Mouse (Mus musculus) limb, embryonic 12.5 days (tissue): Measurements from ENCODE around the gene Ntrk2. TPM values are rescaled to one million over a fixed set of nuclear protein-coding genes. Genes with fewer than 3 reads are reported as not detected.

ENCODE experiments used
- ATAC-seq: fragments of 200-750 bp; cut with Nextera tagmentation; 2 replicates; pipeline ENCODE4 v1.8.0; 2017; ENCODE audit warnings: low read depth, moderate TSS enrichment; ENCODE audit not compliant: insufficient number of reproducible peaks, insufficient read depth, low FRiP score, low TSS enrichment
- H3K27ac ChIP-seq: fragments of 300-500 bp; sonication (generic); 2 replicates; pipeline ENCODE4 v1.5.1; 2016; ENCODE audit warnings: mild to moderate bottlenecking, moderate library complexity
- H3K27me3 ChIP-seq: fragments of 300-500 bp; sonication (generic); 2 replicates; pipeline ENCODE4 v1.6.1; 2016; ENCODE audit warnings: mild to moderate bottlenecking, moderate library complexity
- H3K36me3 ChIP-seq: fragments of 300-500 bp; sonication (generic); 2 replicates; pipeline ENCODE4 v1.6.1; 2016; ENCODE audit warnings: mild to moderate bottlenecking, moderate library complexity
- H3K4me1 ChIP-seq: fragments of 300-500 bp; sonication (generic); replicated peaks from 2 replicates; pipeline ENCODE4 v1.6.1; 2016
- H3K4me2 ChIP-seq: fragments of 300-500 bp; sonication (generic); 2 replicates; pipeline ENCODE4 v1.6.1; 2016; ENCODE audit warnings: mild to moderate bottlenecking, moderate library complexity
- H3K4me3 ChIP-seq: fragments of 300-500 bp; sonication (generic); replicated peaks from 2 replicates; pipeline ENCODE4 v1.5.1; 2016; ENCODE audit warnings: mild to moderate bottlenecking
- H3K9ac ChIP-seq: fragments of 300-500 bp; sonication (generic); replicated peaks from 2 replicates; pipeline ENCODE4 v1.6.1; 2016; ENCODE audit warnings: mild to moderate bottlenecking, moderate library complexity
- H3K9me3 ChIP-seq: fragments of 300-500 bp; sonication (generic); 2 replicates; pipeline ENCODE4 v1.6.1; 2016; ENCODE audit warnings: mild to moderate bottlenecking, moderate library complexity
- WGBS: fragments of 180-500 bp; shearing (Covaris S2); methylation state at CpG from one replicate; pipeline ENCODE4 v1.1.7; 2016; 5-methylcytosine and 5-hydroxymethylcytosine counted together
- polyA plus RNA-seq: library from polyadenylated mRNA; unstranded; fragments of >200 nt; fragmentation: Nextera tagmentation; extraction: Ambion mirVana; gene quantifications from 2 replicates; pipeline ENCODE4 v1.2.1, GENCODE M21; 2016

Gene Ntrk2
- polyA plus RNA-seq, 1 experiment from 2014 or later: 4.9 TPM

- no peaks in the 10 kb centered on the region for H3K27me3 ChIP-seq
- no peak overlapping the region for H3K9ac ChIP-seq
- no peaks in the 10 kb centered on the region for H3K36me3 ChIP-seq
- no peak overlapping the region for H3K4me3 ChIP-seq
- H3K4me1 ChIP-seq: peaks cover 18% of the 10 kb centered on the region
- ATAC-seq: no peak
- H3K27ac ChIP-seq: no peak overlapping the region
- no peak overlapping the region for H3K4me2 ChIP-seq
- WGBS: 81% methylated on average over 3 of the region's 3 CpGs
- no peaks in the 10 kb centered on the region for H3K9me3 ChIP-seq
Observed at GRCm38 (mm10) chr13:58966466-58966865, 160.1 kb downstream of the Ntrk2 start.

GRCm38 (mm10) chr13:58968168-58968567, 161.8 kb downstream of the Ntrk2 start:
- H3K36me3 ChIP-seq: no peaks in the 10 kb centered on the region
- H3K4me2 ChIP-seq: no peak overlapping the region
- no peak for ATAC-seq
- H3K4me1 ChIP-seq: peaks cover 30% of the 10 kb centered on the region
- H3K9me3 ChIP-seq: no peaks in the 10 kb centered on the region
- no peak overlapping the region for H3K4me3 ChIP-seq
- WGBS: 72% methylated on average over 5 of the region's 5 CpGs
- H3K9ac ChIP-seq: no peak overlapping the region
- no peak overlapping the region for H3K27ac ChIP-seq
- H3K27me3 ChIP-seq: no peaks in the 10 kb centered on the region

GRCm38 (mm10) chr13:58971449-58971903, 165.1 kb downstream of the Ntrk2 start:
- Histone ChIP-seq H3K4me1 (peaks cover 33% of the 10 kb centered on the region), H3K9me3 (no peaks in the 10 kb centered on the region), H3K9ac (no peak overlapping the region), H3K36me3 (no peaks in the 10 kb centered on the region), H3K4me2 (peak overlapping the region; percentile 30), H3K27me3 (no peaks in the 10 kb centered on the region), H3K27ac (peak overlapping the region; percentile 83), H3K4me3 (no peak overlapping the region)
- ATAC-seq: peak; percentile 71; the same call in 1 of the 2 replicates
- WGBS: 8% methylated on average over 5 of the region's 5 CpGs

GRCm38 (mm10) chr13:58972511-58972910, 166.1 kb downstream of the Ntrk2 start:
- 66% methylated on average over 5 of the region's 5 CpGs for WGBS
- Histone ChIP-seq H3K9ac (no peak overlapping the region), H3K9me3 (no peaks in the 10 kb centered on the region), H3K36me3 (no peaks in the 10 kb centered on the region), H3K4me3 (no peak overlapping the region), H3K4me1 (peaks cover 36% of the 10 kb centered on the region), H3K27me3 (no peaks in the 10 kb centered on the region), H3K27ac (peak overlapping the region; percentile 83; the same call in 1 of the 2 replicates), H3K4me2 (no peak overlapping the region)
- ATAC-seq: no peak

- ATAC-seq: no peak
- WGBS: 73% methylated on average over 5 of the region's 5 CpGs
- no peak overlapping the region for H3K4me3 ChIP-seq
- H3K4me1 ChIP-seq: no peaks in the 10 kb centered on the region; the same call in 1 of the 2 replicates
- H3K27ac ChIP-seq: no peak overlapping the region
- H3K9ac ChIP-seq: no peak overlapping the region
- no peaks in the 10 kb centered on the region for H3K27me3 ChIP-seq
- no peaks in the 10 kb centered on the region for H3K36me3 ChIP-seq
- H3K9me3 ChIP-seq: no peaks in the 10 kb centered on the region
- H3K4me2 ChIP-seq: no peak overlapping the region
Observed at GRCm38 (mm10) chr13:58996447-58996846, 190.1 kb downstream of the Ntrk2 start.

GRCm38 (mm10) chr13:58997763-58998162, 191.4 kb downstream of the Ntrk2 start:
- H3K4me1 ChIP-seq: no peaks in the 10 kb centered on the region; the same call in 1 of the 2 replicates
- H3K4me2 ChIP-seq: no peak overlapping the region
- H3K4me3 ChIP-seq: no peak overlapping the region
- no peak overlapping the region for H3K27ac ChIP-seq
- H3K27me3 ChIP-seq: no peaks in the 10 kb centered on the region
- no peaks in the 10 kb centered on the region for H3K9me3 ChIP-seq
- H3K9ac ChIP-seq: no peak overlapping the region
- ATAC-seq: no peak
- WGBS: 89% methylated on average over 2 of the region's 2 CpGs
- no peaks in the 10 kb centered on the region for H3K36me3 ChIP-seq

GRCm38 (mm10) chr13:58999373-59000053, 193.1 kb downstream of the Ntrk2 start:
- H3K4me1 ChIP-seq: no peaks in the 10 kb centered on the region; the same call in 1 of the 2 replicates
- no peaks in the 10 kb centered on the region for H3K36me3 ChIP-seq
- H3K27ac ChIP-seq: no peak overlapping the region
- ATAC-seq: no peak
- H3K9me3 ChIP-seq: no peaks in the 10 kb centered on the region
- H3K9ac ChIP-seq: no peak overlapping the region
- WGBS: 33% methylated on average over 11 of the region's 11 CpGs
- H3K4me2 ChIP-seq: peak overlapping the region; percentile 35
- no peak overlapping the region for H3K4me3 ChIP-seq
- H3K27me3 ChIP-seq: no peaks in the 10 kb centered on the region

GRCm38 (mm10) chr13:59002943-59003806, 196.8 kb downstream of the Ntrk2 start:
- Histone ChIP-seq H3K9ac (no peak overlapping the region), H3K27me3 (peaks cover 5% of the 10 kb centered on the region; the same call in 1 of the 2 replicates), H3K36me3 (no peaks in the 10 kb centered on the region), H3K27ac (no peak overlapping the region), H3K4me1 (no peaks in the 10 kb centered on the region; the same call in 1 of the 2 replicates), H3K9me3 (no peaks in the 10 kb centered on the region), H3K4me3 (no peak overlapping the region), H3K4me2 (no peak overlapping the region)
- 70% methylated on average over 12 of the region's 12 CpGs for WGBS
- ATAC-seq: no peak

- Histone ChIP-seq H3K4me1 (no peaks in the 10 kb centered on the region; the same call in 1 of the 2 replicates), H3K4me2 (no peak overlapping the region), H3K9me3 (no peaks in the 10 kb centered on the region), H3K4me3 (no peak overlapping the region), H3K27me3 (peaks cover 5% of the 10 kb centered on the region; the same call in 1 of the 2 replicates), H3K9ac (no peak overlapping the region), H3K27ac (no peak overlapping the region), H3K36me3 (no peaks in the 10 kb centered on the region)
- 68% methylated on average over 6 of the region's 6 CpGs for WGBS
- no peak for ATAC-seq
Observed at GRCm38 (mm10) chr13:59003807-59004173, 197.4 kb downstream of the Ntrk2 start.

- no peak overlapping the region for H3K9ac ChIP-seq
- no peak overlapping the region for H3K27ac ChIP-seq
Observed at GRCm38 (mm10) chr13:59004579-59004978, 198.2 kb downstream of the Ntrk2 start.

GRCm38 (mm10) chr13:59009855-59010254, 203.5 kb downstream of the Ntrk2 start:
- H3K4me1 ChIP-seq: peaks cover 15% of the 10 kb centered on the region; the same call in 1 of the 2 replicates
- WGBS: 90% methylated on average over 5 of the region's 5 CpGs
- no peak overlapping the region for H3K9ac ChIP-seq
- H3K27me3 ChIP-seq: peaks cover 5% of the 10 kb centered on the region; the same call in 1 of the 2 replicates
- no peaks in the 10 kb centered on the region for H3K9me3 ChIP-seq
- no peak for ATAC-seq
- H3K4me3 ChIP-seq: no peak overlapping the region
- H3K27ac ChIP-seq: no peak overlapping the region
- H3K36me3 ChIP-seq: no peaks in the 10 kb centered on the region
- no peak overlapping the region for H3K4me2 ChIP-seq

More at GRCm38 (mm10) chr13:59004579-59004978, 198.2 kb downstream of the Ntrk2 start:
- peaks cover 5% of the 10 kb centered on the region; the same call in 1 of the 2 replicates for H3K27me3 ChIP-seq
- H3K36me3 ChIP-seq: no peaks in the 10 kb centered on the region
- no peaks in the 10 kb centered on the region; the same call in 1 of the 2 replicates for H3K4me1 ChIP-seq
- no peak overlapping the region for H3K4me3 ChIP-seq
- no peak for ATAC-seq
- H3K9me3 ChIP-seq: no peaks in the 10 kb centered on the region
- WGBS: 82% methylated on average over 6 of the region's 6 CpGs
- no peak overlapping the region for H3K4me2 ChIP-seq
